Mouse (Mus musculus) lung, postnatal 0 days (tissue): ENCODE measurements around the gene 9130213A22Rik. TPM values are rescaled to one million over a fixed set of nuclear protein-coding genes. Genes with fewer than 3 reads are reported as not detected.

Source experiments
- ATAC-seq: fragments of 200-750 bp; cut with Nextera tagmentation; 2 replicates; pipeline ENCODE4 v1.8.0; 2017; ENCODE audit warnings: moderate library complexity
- DNase-seq: peaks from one replicate; pipeline ENCODE4 v3.0.0-alpha.2; 2016; ENCODE audit warnings: low spot score
- H3K27ac ChIP-seq: fragments of 300-500 bp; sonication (generic); 2 replicates; pipeline ENCODE4 v1.5.1; 2014; ENCODE audit warnings: antibody characterized with exemption, mild to moderate bottlenecking, low read length, mixed read lengths
- H3K27me3 ChIP-seq: fragments of 300-500 bp; sonication (generic); replicated peaks from 2 replicates; pipeline ENCODE4 v1.6.1; 2014; ENCODE audit warnings: low read length, mixed read lengths; ENCODE audit not compliant: insufficient read depth
- H3K36me3 ChIP-seq: fragments of 300-500 bp; sonication (generic); 2 replicates; pipeline ENCODE4 v1.6.1; 2014; ENCODE audit warnings: low read length, mixed read lengths; ENCODE audit not compliant: insufficient read depth
- H3K4me1 ChIP-seq: fragments of 300-500 bp; sonication (generic); 2 replicates; pipeline ENCODE4 v1.6.1; 2014; ENCODE audit warnings: antibody characterized with exemption, low read depth, low read length, mixed read lengths; ENCODE audit not compliant: insufficient read depth
- H3K4me2 ChIP-seq: fragments of 300-500 bp; sonication (generic); replicated peaks from 2 replicates; pipeline ENCODE4 v1.6.1; 2014; ENCODE audit warnings: low read depth, mild to moderate bottlenecking, low read length, moderate library complexity, mixed read lengths
- H3K4me3 ChIP-seq: fragments of 300-500 bp; sonication (generic); 2 replicates; pipeline ENCODE4 v1.5.1; 2014; ENCODE audit warnings: low read depth, low read length
- H3K9ac ChIP-seq: fragments of 300-500 bp; sonication (generic); replicated peaks from 2 replicates; pipeline ENCODE4 v1.6.1; 2014; ENCODE audit warnings: low read depth, mild to moderate bottlenecking
- H3K9me3 ChIP-seq: fragments of 300-500 bp; sonication (generic); 2 replicates; pipeline ENCODE4 v1.6.1; 2016; ENCODE audit warnings: low read length, mixed read lengths
- CTCF ChIP-seq: IDR thresholded peaks from 2 replicates; pipeline ENCODE4 v1.5.1; 2016; ENCODE audit warnings: antibody characterized with exemption, mild to moderate bottlenecking
- EP300 ChIP-seq: IDR thresholded peaks from 2 replicates; pipeline ENCODE4 v1.6.1; 2016; ENCODE audit warnings: antibody characterized with exemption, mild to moderate bottlenecking, control low read depth
- WGBS: fragments of 180-500 bp; shearing (Covaris S2); extraction: QIAGEN DNeasy Blood & Tissue Kit; methylation state at CpG from one replicate; pipeline ENCODE4 v1.1.7; 2014; 5-methylcytosine and 5-hydroxymethylcytosine counted together
- polyA plus RNA-seq: library from polyadenylated mRNA; unstranded; fragments of >200 nt; fragmentation: Nextera tagmentation; extraction: Ambion mirVana; gene quantifications from 2 replicates; pipeline ENCODE4 v1.2.1, GENCODE M21; 2015

9130213A22Rik gene
- polyA plus RNA-seq, 1 experiment from 2014 or later = 0.50 TPM

DNA sequence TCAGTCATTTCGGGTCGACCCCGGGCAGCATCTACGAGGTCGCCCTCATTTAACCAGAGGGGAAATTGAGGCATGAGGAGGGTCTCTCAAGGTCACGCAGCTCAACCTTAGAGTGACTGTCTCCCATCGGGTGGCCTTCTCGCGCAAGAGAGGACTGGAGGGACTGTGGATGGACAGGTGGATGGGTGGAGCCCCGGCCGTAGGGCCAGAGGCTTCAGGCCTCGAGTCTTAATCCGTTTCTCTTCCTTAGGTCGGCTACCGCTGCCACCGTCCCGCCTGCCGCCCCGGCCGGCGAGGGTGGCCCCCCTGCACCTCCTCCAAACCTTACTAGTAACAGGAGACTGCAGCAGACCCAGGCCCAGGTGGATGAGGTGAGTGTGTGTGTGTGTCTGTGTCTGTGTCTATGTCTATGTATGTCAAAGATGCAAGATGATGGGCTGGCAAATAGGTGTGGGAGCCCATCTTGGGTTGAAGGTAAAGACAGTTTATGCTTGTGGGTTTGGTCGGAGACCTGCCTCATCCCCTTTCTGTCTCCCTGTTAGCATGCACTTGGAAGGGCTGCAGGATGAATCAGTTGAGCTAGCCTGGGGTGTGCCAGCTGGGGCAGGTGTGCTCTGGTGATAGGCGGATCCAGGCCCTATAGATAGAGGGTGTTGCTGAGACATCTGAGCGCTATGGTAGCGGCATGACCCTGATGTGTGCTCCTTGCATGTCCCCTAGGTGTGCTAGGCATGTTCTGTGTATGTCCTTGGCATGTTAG lies 33.4 kb downstream of the 9130213A22Rik start:
- H3K27me3 ChIP-seq = no peaks in the 10 kb centered on the region
- peak overlapping the region; percentile 97 for H3K27ac ChIP-seq
- 10% methylated on average over 22 of the region's 25 CpGs for WGBS
- ATAC-seq (peak; percentile 20), DNase-seq (peak; percentile 61)
- 0 out of 2 replicates have a peak, but pooled peaks cover 4% of the 10 kb centered on the region for H3K36me3 ChIP-seq
- TF ChIP-seq CTCF (no peak), EP300 (no peak)
- H3K4me2 ChIP-seq = peak overlapping the region; percentile 91
- peak overlapping the region; percentile 99 for H3K4me3 ChIP-seq
- peaks cover 10% of the 10 kb centered on the region for H3K4me1 ChIP-seq
- H3K9ac ChIP-seq = peak overlapping the region; percentile 100
- H3K9me3 ChIP-seq = no peaks in the 10 kb centered on the region

DNA sequence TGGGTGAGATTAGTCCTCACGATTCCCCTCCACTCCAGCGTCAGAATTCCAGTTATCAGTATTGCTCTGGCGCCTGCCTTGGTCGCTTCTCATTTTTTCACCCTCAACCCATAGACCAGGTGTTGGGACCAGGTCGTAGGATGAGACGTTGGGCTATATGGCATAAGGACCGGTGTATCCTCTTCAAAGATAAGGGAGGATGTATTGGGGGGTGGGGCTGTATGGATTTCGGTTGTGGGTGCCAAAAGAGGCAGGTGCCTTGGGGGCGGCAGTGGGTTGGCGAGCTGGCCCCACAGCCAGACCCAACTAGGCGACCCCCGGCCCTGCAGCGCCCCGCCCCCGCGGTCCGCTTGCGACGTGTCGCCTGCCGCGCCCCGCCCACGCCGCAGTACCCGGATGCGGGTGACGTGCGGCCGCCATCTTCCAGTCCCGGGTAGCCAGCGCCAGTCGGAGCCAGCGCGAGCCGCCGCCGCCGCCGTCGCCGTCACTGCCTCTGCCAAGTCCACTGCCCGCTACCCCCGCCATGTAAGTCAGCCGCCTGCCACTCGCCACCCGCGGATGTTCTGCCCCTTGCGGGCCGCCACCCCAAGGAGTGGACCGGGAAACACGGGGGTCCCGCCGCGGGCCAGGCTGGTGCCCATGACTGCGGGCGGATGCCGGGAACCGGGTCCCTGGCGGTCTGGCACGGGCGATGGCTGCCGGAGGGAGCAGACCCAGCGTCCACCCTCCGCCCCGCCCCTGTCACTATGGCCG lies 34.1 kb downstream of the 9130213A22Rik start, which contains the start of gene Vamp2:
Gene Vamp2 (plus strand): TSS at position 388 of the 753 bp plus-strand sequence.
- peaks cover 10% of the 10 kb centered on the region for H3K4me1 ChIP-seq
- DNase-seq = peak; percentile 92
- H3K4me3 ChIP-seq = peak within 1 kb of the TSS; percentile 99
- ATAC-seq = peak; percentile 85
- 0 out of 2 replicates have a peak, but pooled peaks cover 4% of the 10 kb centered on the region for H3K36me3 ChIP-seq
- TF ChIP-seq CTCF (no peak), EP300 (no peak)
- WGBS = 2% methylated on average over 50 of the region's 67 CpGs
- H3K9me3 ChIP-seq = no peaks in the 10 kb centered on the region
- H3K9ac ChIP-seq = peak within 1 kb of the TSS; percentile 100
- no peaks in the 10 kb centered on the region for H3K27me3 ChIP-seq
- peak within 1 kb of the TSS; percentile 97 for H3K27ac ChIP-seq
- peak within 1 kb of the TSS; percentile 91 for H3K4me2 ChIP-seq

DNA sequence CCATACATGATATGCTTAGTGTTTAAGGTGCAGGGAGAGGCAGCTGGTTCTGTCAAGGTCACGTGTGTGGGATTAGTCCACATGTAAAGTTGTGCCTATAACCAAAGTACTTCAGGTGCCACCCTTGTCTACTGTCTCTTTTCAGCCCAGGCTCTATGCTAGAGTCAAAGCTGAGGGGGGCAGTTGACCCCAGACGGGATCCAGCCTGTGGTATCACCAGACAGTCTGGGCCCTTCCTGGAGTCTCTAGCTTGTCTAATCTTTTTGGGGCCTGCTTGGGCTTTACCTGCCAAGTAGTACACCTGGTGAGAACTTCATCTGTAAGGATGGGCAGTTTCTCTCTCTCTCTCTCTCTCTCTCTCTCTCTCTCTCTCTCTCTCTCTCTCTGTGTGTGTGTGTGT lies 34.8 kb downstream of the 9130213A22Rik start:
- DNase-seq (no peak), ATAC-seq (no peak)
- WGBS = 76% methylated on average over 2 of the region's 2 CpGs
- H3K4me1 ChIP-seq = peaks cover 10% of the 10 kb centered on the region
- no peaks in the 10 kb centered on the region for H3K9me3 ChIP-seq
- no peaks in the 10 kb centered on the region for H3K27me3 ChIP-seq
- TF ChIP-seq CTCF = no peak
- TF ChIP-seq EP300 = no peak
- H3K36me3 ChIP-seq = 0 out of 2 replicates have a peak, but pooled peaks cover 4% of the 10 kb centered on the region
- no peak overlapping the region for H3K9ac ChIP-seq
- peak overlapping the region; percentile 91; the same call in 1 of the 2 replicates for H3K4me2 ChIP-seq
- H3K4me3 ChIP-seq = no peak overlapping the region
- H3K27ac ChIP-seq = no peak overlapping the region; the same call in 1 of the 2 replicates

DNA sequence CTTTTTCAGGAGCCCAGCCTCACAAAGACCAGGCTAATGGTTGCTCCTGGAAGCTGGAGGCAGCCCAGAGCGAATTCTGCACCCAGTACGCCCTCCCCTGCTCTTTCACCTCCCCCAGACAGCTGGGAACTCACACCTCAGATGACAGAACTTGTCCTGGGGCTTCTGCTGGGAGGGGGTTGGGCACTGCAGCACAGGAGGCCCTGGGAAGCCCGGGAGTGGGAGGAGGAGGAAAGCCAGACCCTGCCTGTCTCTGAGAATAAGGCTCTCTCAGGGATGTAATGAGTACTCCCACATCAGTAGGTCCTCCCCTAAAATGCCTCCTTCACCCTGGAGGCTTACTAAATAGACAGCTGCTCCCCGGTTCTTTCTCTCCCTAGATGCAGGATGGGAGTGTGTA lies 35.3 kb downstream of the 9130213A22Rik start:
- Histone ChIP-seq H3K27me3 (no peaks in the 10 kb centered on the region), H3K27ac (no peak overlapping the region), H3K4me1 (peaks cover 10% of the 10 kb centered on the region), H3K4me3 (no peak overlapping the region), H3K4me2 (no peak overlapping the region), H3K9ac (no peak overlapping the region), H3K9me3 (no peaks in the 10 kb centered on the region), H3K36me3 (0 out of 2 replicates have a peak, but pooled peaks cover 4% of the 10 kb centered on the region)
- DNase-seq (no peak), ATAC-seq (no peak)
- TF ChIP-seq CTCF (no peak), EP300 (no peak)
- WGBS = 35% methylated on average over 4 of the region's 4 CpGs

DNA sequence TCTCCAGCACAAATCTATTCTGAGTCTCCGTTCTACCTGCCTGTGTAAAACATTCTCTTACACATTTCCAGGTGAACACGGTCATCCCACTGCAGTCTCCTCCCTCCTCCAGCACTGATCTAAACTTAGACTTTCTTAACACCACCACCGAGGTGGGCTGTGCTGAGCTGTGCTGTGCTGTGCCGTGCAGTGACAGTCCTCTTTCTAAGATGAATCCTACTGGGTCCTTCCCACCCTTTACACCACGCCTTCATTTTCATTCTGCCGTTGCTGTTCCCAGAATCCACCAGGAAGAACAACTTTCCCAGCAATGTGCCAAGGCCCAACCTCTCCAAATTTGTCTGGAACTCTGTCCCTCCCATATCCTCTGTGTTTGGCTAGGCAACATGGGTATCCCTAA lies 36.0 kb downstream of the 9130213A22Rik start:
- Histone ChIP-seq H3K27ac (no peak overlapping the region), H3K27me3 (no peaks in the 10 kb centered on the region), H3K4me3 (no peak overlapping the region), H3K4me2 (no peak overlapping the region), H3K9me3 (no peaks in the 10 kb centered on the region), H3K4me1 (peaks cover 10% of the 10 kb centered on the region), H3K36me3 (0 out of 2 replicates have a peak, but pooled peaks cover 4% of the 10 kb centered on the region), H3K9ac (no peak overlapping the region)
- DNase-seq = no peak
- 45% methylated on average over 6 of the region's 6 CpGs for WGBS
- TF ChIP-seq EP300 (no peak), CTCF (no peak)
- ATAC-seq = no peak

DNA sequence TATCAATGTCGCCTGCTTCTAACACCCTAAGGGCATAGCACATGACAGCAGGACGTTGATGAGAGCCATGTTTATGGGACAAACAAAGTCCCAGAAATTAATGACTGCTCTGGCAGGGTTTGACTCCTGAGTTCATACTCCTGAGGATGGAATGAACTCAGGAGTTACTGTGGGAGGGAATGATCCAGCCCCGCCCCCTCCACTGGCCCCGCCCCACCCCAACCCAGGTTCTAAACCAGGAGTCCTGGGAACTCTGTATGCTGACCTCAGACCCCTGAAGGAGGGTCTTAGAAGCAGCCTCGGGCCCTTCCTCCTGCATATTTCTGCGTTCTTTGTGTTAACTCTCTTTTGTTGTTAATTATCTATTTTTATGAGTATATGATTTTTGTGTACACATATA lies 36.8 kb downstream of the 9130213A22Rik start:
- H3K4me2 ChIP-seq = no peak overlapping the region
- 68% methylated on average over 6 of the region's 6 CpGs for WGBS
- H3K27ac ChIP-seq = no peak overlapping the region
- H3K4me1 ChIP-seq = peaks cover 10% of the 10 kb centered on the region
- TF ChIP-seq EP300 (no peak), CTCF (no peak)
- ATAC-seq (no peak), DNase-seq (no peak)
- 0 out of 2 replicates have a peak, but pooled peaks cover 4% of the 10 kb centered on the region for H3K36me3 ChIP-seq
- no peaks in the 10 kb centered on the region for H3K27me3 ChIP-seq
- no peak overlapping the region for H3K4me3 ChIP-seq
- no peak overlapping the region for H3K9ac ChIP-seq
- H3K9me3 ChIP-seq = no peaks in the 10 kb centered on the region
